Mouse (Mus musculus) c-Kit-positive CD71-positive TER-119-negative erythroid progenitor cells, embryonic 14.5 days (primary cell): ENCODE data around the gene Gpr108.
A peak's percentile ranks its signal among the peaks of the same experiment; 100 is the strongest.
"Not testable (repeated sequence)": the region's sequence is repeated elsewhere in the genome, so short reads cannot be mapped to it uniquely, and the experiment has no call there.

Experiments
- DNase-seq: peaks from one replicate; pipeline ENCODE4 v3.0.0-alpha.2; 2013; ENCODE audit warnings: low read depth

Gene Gpr108

GRCm38 (mm10) chr17:57248201-57248699, at the start of gene Gpr108:
TSS of gene Gpr108 (minus strand) at chr17:57248446.
- DNase-seq: peak; percentile 88

GRCm38 (mm10) chr17:57297040-57297439, 48.8 kb upstream of the Gpr108 start:
- DNase-seq: no peak

GRCm38 (mm10) chr17:57295935-57296334, 47.7 kb upstream of the Gpr108 start:
- no peak for DNase-seq

GRCm38 (mm10) chr17:57292968-57293367, 44.7 kb upstream of the Gpr108 start:
- DNase-seq: no peak

DNA sequence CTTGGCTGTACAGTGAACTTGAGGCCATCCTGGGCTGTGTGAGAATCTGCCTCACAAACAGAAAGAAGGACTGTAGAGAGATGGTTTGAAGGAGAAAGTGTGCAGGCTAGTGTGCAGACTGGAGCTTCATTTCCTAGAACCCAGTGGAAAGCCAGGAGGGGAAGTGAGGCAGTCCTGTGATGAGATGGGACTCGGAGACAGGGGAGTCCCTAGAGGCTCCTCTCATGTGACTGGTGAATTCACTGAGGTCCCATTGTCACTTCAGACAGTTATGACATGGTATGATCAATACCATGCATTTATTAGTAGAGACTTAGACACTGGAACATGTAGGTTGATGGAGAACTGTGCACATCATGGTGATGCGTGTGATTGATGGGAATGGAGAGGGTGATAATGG, 44.1 kb upstream of the Gpr108 start:
- DNase-seq: no peak

DNA sequence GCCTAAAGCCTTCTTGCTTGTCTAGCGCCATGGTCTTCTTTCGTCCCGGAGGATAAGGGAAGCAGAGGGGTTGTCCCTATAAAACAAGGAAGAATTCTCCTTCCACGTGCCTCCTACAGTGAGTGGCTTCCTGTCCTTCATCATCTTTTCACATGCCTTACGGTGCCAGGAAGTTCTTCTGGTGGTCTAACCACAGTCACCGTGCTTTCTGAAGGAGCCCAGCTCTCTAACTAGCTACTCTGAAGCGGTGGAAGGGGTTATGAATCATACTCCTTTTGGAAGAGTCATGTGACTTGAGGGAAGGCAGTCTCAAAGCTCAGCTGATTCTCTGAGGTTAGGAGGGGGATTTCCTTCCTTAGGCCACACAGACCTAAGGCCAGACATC, 42.4 kb upstream of the Gpr108 start:
- no peak for DNase-seq

GRCm38 (mm10) chr17:57290001-57290670, 41.9 kb upstream of the Gpr108 start:
- no peak for DNase-seq

DNA sequence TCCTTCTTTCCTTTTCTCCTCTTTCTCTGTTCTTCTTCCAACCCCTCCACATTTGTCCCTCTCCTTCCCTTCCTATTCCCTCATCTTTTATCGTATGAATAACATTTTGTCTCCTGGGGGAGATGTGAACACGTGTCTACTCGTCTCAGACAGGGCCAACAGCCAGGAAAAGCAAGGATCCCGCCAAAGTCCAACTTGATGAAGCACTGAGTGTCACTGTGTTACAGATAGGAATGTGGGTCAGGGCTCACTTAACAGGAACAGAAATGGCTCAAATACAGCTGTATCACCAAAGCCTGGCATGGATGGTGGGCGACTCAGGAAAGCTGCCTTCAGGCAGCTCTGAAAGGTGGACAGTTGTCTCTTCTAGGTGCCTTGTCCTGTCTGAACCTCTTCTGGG, 41.0 kb upstream of the Gpr108 start:
- no peak for DNase-seq

DNA sequence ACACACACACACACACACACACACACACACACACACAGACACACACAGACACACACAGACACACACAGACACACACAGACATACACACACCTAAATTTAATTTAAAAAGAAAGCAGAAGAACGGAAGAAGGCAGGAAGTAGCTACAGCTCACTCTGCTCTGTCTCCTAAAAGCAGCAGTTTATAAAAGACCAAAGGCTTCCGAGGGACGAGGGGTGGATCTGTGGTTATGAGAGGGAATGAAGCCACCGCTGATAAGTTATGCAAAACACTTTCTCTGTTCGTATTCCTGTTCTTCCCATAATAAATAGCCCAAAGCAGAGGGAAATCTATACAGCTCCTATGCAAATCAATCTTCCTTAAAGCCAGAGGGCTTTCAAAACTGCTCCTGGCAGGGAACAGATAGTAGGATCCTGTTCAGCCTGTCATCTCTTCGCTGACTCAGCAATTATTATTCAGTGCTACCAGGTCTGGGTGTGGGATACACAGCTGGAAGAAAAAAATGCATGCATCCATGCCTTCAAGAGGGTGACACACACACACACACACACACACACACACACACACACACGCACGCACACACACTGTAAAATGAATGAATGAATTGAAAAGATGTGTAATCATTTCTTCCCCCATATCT, 38.6 kb upstream of the Gpr108 start:
- no peak for DNase-seq

- DNase-seq: no peak
Observed at GRCm38 (mm10) chr17:57285077-57285476, 36.8 kb upstream of the Gpr108 start.

DNA sequence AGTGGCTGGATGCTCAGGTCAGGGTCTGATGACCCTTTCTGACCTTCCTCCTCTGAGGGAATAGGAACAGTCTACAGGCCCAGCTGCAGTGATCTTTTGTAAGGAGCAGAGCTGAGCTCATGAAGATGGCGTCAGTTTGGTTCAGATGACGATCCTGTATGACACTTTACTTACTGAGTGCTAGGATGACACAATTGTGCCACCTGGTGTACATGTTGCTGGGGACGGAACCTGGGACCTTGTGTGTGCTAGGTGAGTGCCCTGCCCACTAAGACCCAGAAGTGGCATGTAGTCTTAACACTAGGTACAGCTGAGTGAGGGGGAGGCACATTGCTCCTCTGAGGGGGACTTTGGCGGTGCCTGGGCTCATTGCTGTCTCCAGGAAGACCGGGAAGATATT, 35.7 kb upstream of the Gpr108 start:
- DNase-seq: no peak

DNA sequence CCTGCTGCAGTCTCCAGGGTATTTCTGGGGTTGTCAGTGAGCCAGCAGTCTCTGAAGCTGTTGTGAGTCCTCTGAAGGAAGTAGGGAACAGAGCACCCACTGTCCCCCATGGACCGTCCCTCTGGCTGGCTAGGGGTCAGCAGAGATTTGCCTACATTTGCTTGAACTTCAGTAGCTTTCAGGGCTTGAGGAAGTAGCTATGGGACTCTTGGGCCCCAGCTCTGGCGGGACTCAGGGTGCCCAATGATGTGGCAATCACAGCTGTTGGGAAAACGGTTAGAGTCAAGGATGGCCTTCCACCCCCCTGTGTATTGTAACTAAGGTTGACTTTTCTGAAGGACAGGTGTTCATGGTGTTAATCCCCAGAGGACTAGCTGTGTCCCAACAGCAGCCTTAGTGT, 32.2 kb upstream of the Gpr108 start:
- DNase-seq: no peak

GRCm38 (mm10) chr17:57279591-57280224, 31.5 kb upstream of the Gpr108 start:
- DNase-seq: no peak

- DNase-seq: no peak
Observed at GRCm38 (mm10) chr17:57278943-57279590, 30.8 kb upstream of the Gpr108 start, which contains the start of gene Vav1. TSS of gene Vav1 (plus strand) at chr17:57279100.

- DNase-seq: no peak
Observed at GRCm38 (mm10) chr17:57278537-57278936, 30.3 kb upstream of the Gpr108 start.

DNA sequence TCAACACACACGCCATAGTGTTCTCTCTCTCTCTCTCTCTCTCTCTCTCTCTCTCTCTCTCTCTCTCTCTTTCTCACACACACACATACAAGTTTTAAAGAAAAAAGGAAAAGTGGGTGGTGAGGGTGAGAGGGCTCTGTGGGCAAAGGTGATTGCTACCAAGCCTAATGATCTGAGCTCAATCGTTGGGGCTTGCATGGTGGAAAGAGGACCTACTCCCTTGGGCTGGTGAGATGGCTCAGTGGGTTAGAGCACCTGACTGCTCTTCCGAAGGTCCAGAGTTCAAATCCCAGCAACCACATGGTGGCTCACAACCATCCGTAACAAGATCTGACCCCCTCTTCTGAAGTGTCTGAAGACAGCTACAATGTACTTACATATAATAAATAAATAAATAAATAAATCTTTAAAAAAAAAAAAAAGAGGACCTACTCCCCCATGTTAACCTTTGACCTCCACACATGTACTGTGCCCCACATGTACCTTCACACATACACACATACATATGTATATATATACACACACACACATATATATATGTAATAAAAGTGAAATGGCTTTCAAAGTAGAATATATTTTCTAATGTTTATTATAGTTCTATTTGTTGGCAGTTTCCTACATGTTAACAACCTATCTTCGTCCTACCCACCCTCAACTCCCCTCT, 29.5 kb upstream of the Gpr108 start:
- not testable (repeated sequence) for DNase-seq

- peak; percentile 80 for DNase-seq
Observed at GRCm38 (mm10) chr17:57276634-57277121, 28.4 kb upstream of the Gpr108 start.

GRCm38 (mm10) chr17:57275997-57276351, 27.7 kb upstream of the Gpr108 start:
- DNase-seq: no peak

- peak; percentile 59 for DNase-seq
Observed at GRCm38 (mm10) chr17:57275111-57275996, 27.1 kb upstream of the Gpr108 start.

DNA sequence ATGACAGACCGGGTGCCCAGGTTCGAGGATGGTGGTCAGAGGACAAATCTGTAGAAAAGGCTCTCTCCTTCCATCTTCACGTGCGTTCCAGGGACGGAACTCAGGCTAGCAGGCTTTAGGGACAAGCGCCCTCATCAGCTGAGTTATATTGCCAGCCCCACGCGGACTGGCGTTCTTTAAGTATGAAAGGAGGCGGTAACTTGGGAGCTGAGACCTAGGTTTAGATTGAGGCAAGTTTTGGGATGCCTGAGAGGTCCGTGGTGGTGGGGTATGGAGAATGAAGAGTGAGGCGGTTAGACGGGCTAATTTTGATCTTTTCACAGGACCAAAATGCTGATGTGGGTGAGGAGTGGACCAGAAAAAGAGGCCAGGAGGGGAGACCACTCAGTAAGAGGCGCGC, 26.4 kb upstream of the Gpr108 start:
- DNase-seq: no peak

GRCm38 (mm10) chr17:57273846-57274245, 25.6 kb upstream of the Gpr108 start:
- DNase-seq: no peak
